Mouse (Mus musculus): Measurements from ENCODE around the gene Dio2.

Dio2 gene

GRCm38 (mm10) chr12:90738388-90739223 is at the start of gene Dio2:
TSS of gene Dio2 (minus strand) at chr12:90738438.
- no peak for DNase-seq (ENCODE audit: low read depth, low spot score)

- DNase-seq (ENCODE audit: low read depth, low spot score): no peak
Observed at GRCm38 (mm10) chr12:90781438-90781837, 43.2 kb upstream of the Dio2 start.

- DNase-seq (ENCODE audit: low read depth, low spot score): no peak
Observed at GRCm38 (mm10) chr12:90744752-90745151, 6.5 kb upstream of the Dio2 start.

- no peak for DNase-seq (ENCODE audit: low read depth, low spot score)
Observed at GRCm38 (mm10) chr12:90743633-90744032, 5.4 kb upstream of the Dio2 start.

GRCm38 (mm10) chr12:90740468-90740867 is 2.2 kb upstream of the Dio2 start:
- peak; percentile 27 for DNase-seq (ENCODE audit: low read depth, low spot score)

- no peak for DNase-seq (ENCODE audit: low read depth, low spot score)
Observed at GRCm38 (mm10) chr12:90737932-90738331, 306 bp downstream of the Dio2 start.

GRCm38 (mm10) chr12:90735447-90735846 is 2.8 kb downstream of the Dio2 start:
- no peak for DNase-seq (ENCODE audit: low read depth, low spot score)

- DNase-seq (ENCODE audit: low read depth, low spot score): no peak
Observed at GRCm38 (mm10) chr12:90734503-90734902, 3.7 kb downstream of the Dio2 start.

GRCm38 (mm10) chr12:90733721-90734120 is 4.5 kb downstream of the Dio2 start:
- no peak for DNase-seq (ENCODE audit: low read depth, low spot score)

GRCm38 (mm10) chr12:90729648-90730047 is 8.6 kb downstream of the Dio2 start:
- peak; percentile 17 for DNase-seq (ENCODE audit: low read depth, low spot score)

- no peak for DNase-seq (ENCODE audit: low read depth, low spot score)
Observed at GRCm38 (mm10) chr12:90725107-90725506, 13.1 kb downstream of the Dio2 start.

- DNase-seq (ENCODE audit: low read depth, low spot score): no peak
Observed at GRCm38 (mm10) chr12:90724644-90725043, 13.6 kb downstream of the Dio2 start.

- DNase-seq (ENCODE audit: low read depth, low spot score): no peak
Observed at GRCm38 (mm10) chr12:90694135-90694534, 44.1 kb downstream of the Dio2 start.
